Mouse (Mus musculus): ENCODE measurements at regions not wholly inside any gene's neighbourhood (a gene's known extent, or its start where the extent isn't known, plus 50 kb on each side); places are given as distances from the start of the nearest gene placed in this dataset.

DNA sequence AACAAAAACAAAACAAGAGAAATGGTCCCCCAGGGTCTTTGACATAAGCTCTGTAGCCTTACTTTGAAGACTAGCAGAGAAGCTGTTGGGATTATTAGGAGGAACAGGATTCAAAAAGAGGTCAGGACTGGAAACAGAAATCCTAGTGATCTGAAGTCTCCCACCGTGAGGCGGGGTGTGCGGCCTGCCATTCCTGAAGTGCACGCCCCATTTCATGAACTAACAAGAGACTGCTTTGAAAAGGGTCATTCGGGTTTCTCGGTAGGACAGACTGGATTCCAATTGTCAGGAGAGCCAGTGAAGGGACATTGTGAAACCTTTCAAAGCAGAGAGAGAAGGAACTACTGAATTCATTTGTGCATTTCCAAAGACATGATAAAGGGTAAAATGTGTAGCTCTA is 377.2 kb downstream of the Epha4 start:
- no peak for TF ChIP-seq NANOG (IDR thresholded peaks at IDR 0.05; ENCODE audit: borderline replicate concordance, low read length)
- TF ChIP-seq POU5F1 (IDR thresholded peaks at IDR 0.05; ENCODE audit: borderline replicate concordance, low read length), result no peak
- no peak for TF ChIP-seq CTCF (conservative IDR thresholded peaks at IDR 0.05; ENCODE audit: low read length)
- H3K4me1 ChIP-seq (replicated peaks; ENCODE audit: low read depth, low read length), result no peaks in the 10 kb centered on the region

DNA sequence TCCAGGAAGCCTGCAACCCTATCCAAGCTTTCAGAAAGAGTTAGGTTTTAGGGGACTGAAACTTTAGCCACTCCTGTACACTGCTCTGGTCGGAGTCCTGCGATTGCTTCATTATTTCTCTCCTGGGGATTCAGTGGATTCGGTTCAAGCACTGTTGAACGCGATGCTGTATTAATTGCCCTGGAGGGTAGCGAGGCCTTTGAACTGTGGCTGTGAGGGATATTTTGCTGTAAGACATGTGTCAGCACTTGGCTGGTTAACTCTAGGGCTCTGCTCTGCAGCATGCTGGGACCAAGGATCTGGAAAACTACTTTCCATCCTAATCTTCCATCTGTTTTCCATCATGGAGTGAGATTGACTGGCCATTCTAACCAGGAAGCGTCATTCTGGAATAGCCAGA is 374.0 kb downstream of the Epha4 start:
- Histone ChIP-seq H3K27me3 (ENCODE audit: insufficient read depth, low read length) (no peaks in the 10 kb centered on the region), H3K4me3 (replicated peaks; ENCODE audit: low read length) (no peak overlapping the region), H3K9me3 (ENCODE audit: low read length) (no peaks in the 10 kb centered on the region), H3K4me1 (replicated peaks; ENCODE audit: low read depth, low read length) (no peaks in the 10 kb centered on the region), H3K36me3 (ENCODE audit: insufficient read depth, low read length) (no peaks in the 10 kb centered on the region)
- no peak for TF ChIP-seq POU5F1 (IDR thresholded peaks at IDR 0.05; ENCODE audit: borderline replicate concordance, low read length)
- TF ChIP-seq NANOG (IDR thresholded peaks at IDR 0.05; ENCODE audit: borderline replicate concordance, low read length), result no peak
- TF ChIP-seq CTCF (conservative IDR thresholded peaks at IDR 0.05; ENCODE audit: low read length), result no peak

More for the DNA sequence above, 377.2 kb downstream of the Epha4 start:
- H3K4me3 ChIP-seq (replicated peaks; ENCODE audit: low read length), result no peak overlapping the region
- H3K36me3 ChIP-seq (ENCODE audit: insufficient read depth, low read length), result no peaks in the 10 kb centered on the region
- H3K9me3 ChIP-seq (ENCODE audit: low read length), result no peaks in the 10 kb centered on the region
- no peaks in the 10 kb centered on the region for H3K27me3 ChIP-seq (ENCODE audit: insufficient read depth, low read length)

DNA sequence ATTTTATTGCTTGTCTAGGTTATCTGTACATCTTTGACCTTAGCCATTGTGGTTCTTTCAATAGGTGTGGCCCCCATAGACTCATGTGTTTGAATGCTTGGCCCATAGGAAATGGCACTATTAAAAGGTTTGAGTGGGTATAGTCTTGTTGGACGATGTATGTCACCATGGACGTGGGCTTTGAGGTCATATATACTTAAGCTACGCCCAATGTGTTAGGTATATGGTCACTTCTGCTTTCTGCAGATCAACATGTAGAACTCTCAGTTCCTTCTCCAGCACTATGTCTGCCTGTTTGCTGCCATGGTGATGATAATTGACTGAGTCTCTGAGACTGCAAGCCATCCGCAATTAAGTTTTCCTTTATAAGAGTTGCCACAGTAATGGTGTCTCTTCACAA is 366.8 kb downstream of the Epha4 start:
- no peaks in the 10 kb centered on the region for H3K36me3 ChIP-seq (ENCODE audit: insufficient read depth, low read length)
- H3K4me1 ChIP-seq (replicated peaks; ENCODE audit: low read depth, low read length), result no peaks in the 10 kb centered on the region
- H3K27me3 ChIP-seq (ENCODE audit: insufficient read depth, low read length), result no peaks in the 10 kb centered on the region
- H3K4me3 ChIP-seq (replicated peaks; ENCODE audit: low read length), result no peak overlapping the region
- H3K9me3 ChIP-seq (ENCODE audit: low read length), result no peaks in the 10 kb centered on the region
- TF ChIP-seq NANOG (IDR thresholded peaks at IDR 0.05; ENCODE audit: borderline replicate concordance, low read length), result no peak

DNA sequence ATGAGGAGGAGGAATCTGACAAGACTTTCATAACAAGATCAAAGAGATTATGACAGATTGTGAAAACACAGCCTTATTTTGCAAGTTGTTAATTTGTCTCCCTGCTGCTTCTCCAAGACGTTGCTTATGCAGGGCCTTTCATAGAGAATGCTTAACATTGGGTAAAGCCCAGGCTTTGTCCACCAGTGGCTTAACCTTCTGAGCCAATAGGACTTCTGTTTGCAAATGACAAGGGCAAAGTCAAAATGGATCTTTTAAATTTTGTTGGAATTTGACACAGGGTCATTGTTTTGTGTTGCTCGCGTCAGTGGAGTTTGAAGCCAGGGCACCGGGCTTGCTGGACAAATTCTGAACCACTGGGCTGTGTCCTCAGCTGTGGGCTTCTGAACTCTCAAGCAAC is 346.6 kb downstream of the Epha4 start:
- H3K27me3 ChIP-seq (ENCODE audit: insufficient read depth, low read length), result no peaks in the 10 kb centered on the region
- TF ChIP-seq CTCF (conservative IDR thresholded peaks at IDR 0.05; ENCODE audit: low read length) (no peak), NANOG (IDR thresholded peaks at IDR 0.05; ENCODE audit: borderline replicate concordance, low read length) (no peak), POU5F1 (IDR thresholded peaks at IDR 0.05; ENCODE audit: borderline replicate concordance, low read length) (no peak)
- no peaks in the 10 kb centered on the region for H3K9me3 ChIP-seq (ENCODE audit: low read length)
- no peaks in the 10 kb centered on the region for H3K36me3 ChIP-seq (ENCODE audit: insufficient read depth, low read length)
- no peaks in the 10 kb centered on the region for H3K4me1 ChIP-seq (replicated peaks; ENCODE audit: low read depth, low read length)
- no peak overlapping the region for H3K4me3 ChIP-seq (replicated peaks; ENCODE audit: low read length)

DNA sequence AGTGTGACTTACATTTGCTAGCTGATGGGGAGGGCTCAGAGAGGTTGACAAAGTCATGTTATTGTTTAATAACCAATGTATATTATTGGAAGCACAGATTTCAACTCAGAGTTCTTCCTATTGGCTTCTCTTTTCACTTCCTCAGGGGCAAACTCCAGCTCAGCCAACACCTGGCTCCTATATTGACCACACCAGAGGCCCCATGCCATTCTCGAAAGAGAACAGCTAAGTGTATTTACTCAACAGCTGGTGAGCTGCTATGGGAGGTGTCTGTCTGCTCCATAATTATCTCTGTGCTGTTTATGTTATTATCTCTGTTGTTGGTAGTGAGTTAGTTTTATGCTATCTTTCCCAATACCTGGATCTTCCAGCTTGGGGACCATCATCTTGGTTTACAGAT is 342.4 kb downstream of the Epha4 start:
- H3K4me3 ChIP-seq (replicated peaks; ENCODE audit: low read length), result no peak overlapping the region
- 0 out of 2 replicates have a peak, but pooled peaks cover 3% of the 10 kb centered on the region for H3K9me3 ChIP-seq (ENCODE audit: low read length)
- no peaks in the 10 kb centered on the region for H3K36me3 ChIP-seq (ENCODE audit: insufficient read depth, low read length)
- no peaks in the 10 kb centered on the region for H3K27me3 ChIP-seq (ENCODE audit: insufficient read depth, low read length)
- TF ChIP-seq CTCF (conservative IDR thresholded peaks at IDR 0.05; ENCODE audit: low read length), result no peak
- no peak for TF ChIP-seq NANOG (IDR thresholded peaks at IDR 0.05; ENCODE audit: borderline replicate concordance, low read length)
- TF ChIP-seq POU5F1 (IDR thresholded peaks at IDR 0.05; ENCODE audit: borderline replicate concordance, low read length), result no peak
- H3K4me1 ChIP-seq (replicated peaks; ENCODE audit: low read depth, low read length), result no peaks in the 10 kb centered on the region

DNA sequence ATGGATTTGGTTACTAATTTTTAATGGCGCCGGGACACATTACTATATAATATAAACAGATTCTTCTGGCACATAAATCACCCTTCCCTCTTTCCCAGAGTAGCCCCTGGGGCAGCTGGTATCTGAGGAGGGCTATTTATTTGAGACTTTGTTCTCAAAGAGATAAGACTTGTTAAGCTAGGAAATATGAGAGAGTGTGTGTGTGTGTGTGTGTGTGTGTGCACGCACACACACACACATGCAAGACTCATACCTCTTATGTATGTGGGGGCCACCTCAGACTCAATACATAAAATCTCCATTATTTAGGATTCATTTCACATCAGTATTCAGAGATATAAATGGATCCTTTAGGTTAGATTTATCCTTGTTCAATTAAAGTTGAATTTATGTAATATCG is 340.1 kb downstream of the Epha4 start:
- H3K9me3 ChIP-seq (ENCODE audit: low read length), result 0 out of 2 replicates have a peak, but pooled peaks cover 3% of the 10 kb centered on the region
- no peak for TF ChIP-seq POU5F1 (IDR thresholded peaks at IDR 0.05; ENCODE audit: borderline replicate concordance, low read length)
- TF ChIP-seq NANOG (IDR thresholded peaks at IDR 0.05; ENCODE audit: borderline replicate concordance, low read length), result no peak
- TF ChIP-seq CTCF (conservative IDR thresholded peaks at IDR 0.05; ENCODE audit: low read length), result no peak
- H3K4me3 ChIP-seq (replicated peaks; ENCODE audit: low read length), result no peak overlapping the region
- H3K36me3 ChIP-seq (ENCODE audit: insufficient read depth, low read length), result no peaks in the 10 kb centered on the region
- H3K27me3 ChIP-seq (ENCODE audit: insufficient read depth, low read length), result no peaks in the 10 kb centered on the region
- H3K4me1 ChIP-seq (replicated peaks; ENCODE audit: low read depth, low read length), result no peaks in the 10 kb centered on the region

DNA sequence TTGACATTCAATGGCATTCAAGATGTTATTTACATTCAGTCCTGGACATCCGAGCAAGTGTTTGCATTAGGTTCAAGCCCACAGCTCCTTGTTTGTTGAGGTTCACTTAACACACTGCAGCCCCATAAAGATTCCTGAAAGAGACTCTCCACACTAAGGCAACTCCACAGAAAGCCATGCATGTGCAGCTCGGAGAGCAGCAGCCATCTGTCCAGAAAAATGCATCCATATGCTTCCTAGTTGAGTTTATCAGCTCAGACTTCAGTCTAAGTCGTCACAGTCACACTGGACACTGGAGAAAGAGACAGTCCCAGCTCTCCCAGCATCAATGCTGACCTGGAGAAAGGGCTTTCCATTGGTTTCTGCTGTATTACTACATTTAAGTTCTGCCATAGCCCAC is 339.7 kb downstream of the Epha4 start:
- no peaks in the 10 kb centered on the region for H3K27me3 ChIP-seq (ENCODE audit: insufficient read depth, low read length)
- no peaks in the 10 kb centered on the region for H3K4me1 ChIP-seq (replicated peaks; ENCODE audit: low read depth, low read length)
- TF ChIP-seq NANOG (IDR thresholded peaks at IDR 0.05; ENCODE audit: borderline replicate concordance, low read length), result no peak
- H3K4me3 ChIP-seq (replicated peaks; ENCODE audit: low read length), result no peak overlapping the region
- no peaks in the 10 kb centered on the region for H3K36me3 ChIP-seq (ENCODE audit: insufficient read depth, low read length)
- H3K9me3 ChIP-seq (ENCODE audit: low read length), result 0 out of 2 replicates have a peak, but pooled peaks cover 3% of the 10 kb centered on the region

DNA sequence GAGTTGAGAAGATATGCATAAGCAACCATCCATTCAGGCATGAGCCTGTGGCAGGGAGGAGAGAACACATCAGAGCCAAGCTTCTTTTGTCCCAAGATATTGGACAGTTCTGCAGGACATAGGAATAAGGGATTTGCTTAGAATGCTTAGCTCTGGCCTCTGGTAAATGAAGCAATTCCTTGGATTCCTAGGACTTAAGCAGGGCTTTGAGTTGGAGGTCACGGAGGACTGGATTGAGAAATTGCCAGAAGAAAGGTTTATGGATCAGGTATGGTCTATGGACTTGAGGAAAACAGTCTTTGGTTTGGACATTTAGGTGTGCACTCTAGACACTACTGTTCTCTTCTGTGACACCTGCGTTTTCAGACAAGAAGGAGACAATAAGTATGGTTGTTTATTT is 338.4 kb downstream of the Epha4 start:
- H3K9me3 ChIP-seq (ENCODE audit: low read length), result 0 out of 2 replicates have a peak, but pooled peaks cover 3% of the 10 kb centered on the region
- no peaks in the 10 kb centered on the region for H3K36me3 ChIP-seq (ENCODE audit: insufficient read depth, low read length)
- H3K4me1 ChIP-seq (replicated peaks; ENCODE audit: low read depth, low read length), result no peaks in the 10 kb centered on the region
- TF ChIP-seq POU5F1 (IDR thresholded peaks at IDR 0.05; ENCODE audit: borderline replicate concordance, low read length), result no peak
- no peak for TF ChIP-seq NANOG (IDR thresholded peaks at IDR 0.05; ENCODE audit: borderline replicate concordance, low read length)
- TF ChIP-seq CTCF (conservative IDR thresholded peaks at IDR 0.05; ENCODE audit: low read length), result no peak
- no peaks in the 10 kb centered on the region for H3K27me3 ChIP-seq (ENCODE audit: insufficient read depth, low read length)
- H3K4me3 ChIP-seq (replicated peaks; ENCODE audit: low read length), result no peak overlapping the region

DNA sequence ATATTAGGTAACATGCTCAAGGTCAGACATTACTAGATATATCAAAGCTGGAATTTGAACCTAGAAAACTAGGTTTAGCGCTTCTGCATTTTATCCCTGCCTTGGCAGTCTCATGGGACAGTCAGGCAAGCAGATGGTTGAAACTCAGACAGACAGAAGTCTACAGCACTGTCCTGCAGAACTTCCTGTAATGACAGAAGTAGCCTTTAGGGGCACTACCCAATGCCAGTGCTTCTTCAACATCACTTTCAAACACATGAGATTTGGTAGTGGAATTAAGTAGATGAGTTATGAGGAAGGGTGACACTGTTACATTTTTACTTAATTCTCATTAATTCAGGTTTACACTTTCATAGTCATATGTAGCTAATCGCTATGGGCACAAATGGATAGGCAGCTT is 330.9 kb downstream of the Epha4 start:
- Histone ChIP-seq H3K36me3 (ENCODE audit: insufficient read depth, low read length) (no peaks in the 10 kb centered on the region), H3K27me3 (ENCODE audit: insufficient read depth, low read length) (no peaks in the 10 kb centered on the region), H3K4me1 (replicated peaks; ENCODE audit: low read depth, low read length) (no peaks in the 10 kb centered on the region), H3K9me3 (ENCODE audit: low read length) (no peaks in the 10 kb centered on the region), H3K4me3 (replicated peaks; ENCODE audit: low read length) (no peak overlapping the region)
- no peak for TF ChIP-seq POU5F1 (IDR thresholded peaks at IDR 0.05; ENCODE audit: borderline replicate concordance, low read length)
- no peak for TF ChIP-seq NANOG (IDR thresholded peaks at IDR 0.05; ENCODE audit: borderline replicate concordance, low read length)
- TF ChIP-seq CTCF (conservative IDR thresholded peaks at IDR 0.05; ENCODE audit: low read length), result no peak
